Mouse (Mus musculus): Measurements from ENCODE around the gene Kcna10.

The Kcna10 gene

GRCm38 (mm10) chr3:107182756-107183155 lies at the start of gene Kcna10:
Gene Kcna10, plus strand, starts transcription at chr3:107183056.
- no peak for DNase-seq (ENCODE audit: low read depth, low spot score)

GRCm38 (mm10) chr3:107134457-107134856 lies 48.4 kb upstream of the Kcna10 start:
- no peak for DNase-seq (ENCODE audit: low read depth, low spot score)

- no peak for DNase-seq (ENCODE audit: low read depth, low spot score)
These were observed 35.7 kb upstream of the Kcna10 start for GRCm38 (mm10) chr3:107147126-107147525.

- peak; percentile 26 for DNase-seq (ENCODE audit: low read depth, low spot score)
These were observed 33.9 kb upstream of the Kcna10 start for GRCm38 (mm10) chr3:107149006-107149405.

- no peak for DNase-seq (ENCODE audit: low read depth, low spot score)
These were observed 32.4 kb upstream of the Kcna10 start for GRCm38 (mm10) chr3:107150469-107150868.

- DNase-seq (ENCODE audit: low read depth, low spot score) = no peak
These were observed 31.9 kb upstream of the Kcna10 start for GRCm38 (mm10) chr3:107150872-107151540.

GRCm38 (mm10) chr3:107153772-107154655 lies 28.8 kb upstream of the Kcna10 start:
- DNase-seq (ENCODE audit: low read depth, low spot score) = no peak

GRCm38 (mm10) chr3:107158856-107159255 lies 24.0 kb upstream of the Kcna10 start:
- no peak for DNase-seq (ENCODE audit: low read depth, low spot score)

GRCm38 (mm10) chr3:107159418-107159817 lies 23.4 kb upstream of the Kcna10 start:
- DNase-seq (ENCODE audit: low read depth, low spot score) = no peak

- DNase-seq (ENCODE audit: low read depth, low spot score) = peak; percentile 24
These were observed 23.0 kb upstream of the Kcna10 start for GRCm38 (mm10) chr3:107159859-107160324.

GRCm38 (mm10) chr3:107162741-107163140 lies 20.1 kb upstream of the Kcna10 start:
- no peak for DNase-seq (ENCODE audit: low read depth, low spot score)

- no peak for DNase-seq (ENCODE audit: low read depth, low spot score)
These were observed 13.3 kb upstream of the Kcna10 start for GRCm38 (mm10) chr3:107169552-107169951.

GRCm38 (mm10) chr3:107171964-107172363 lies 10.9 kb upstream of the Kcna10 start:
- no peak for DNase-seq (ENCODE audit: low read depth, low spot score)

GRCm38 (mm10) chr3:107172556-107172955 lies 10.3 kb upstream of the Kcna10 start:
- no peak for DNase-seq (ENCODE audit: low read depth, low spot score)

GRCm38 (mm10) chr3:107175486-107175885 lies 7.4 kb upstream of the Kcna10 start:
- no peak for DNase-seq (ENCODE audit: low read depth, low spot score)

GRCm38 (mm10) chr3:107176501-107176900 lies 6.4 kb upstream of the Kcna10 start:
- DNase-seq (ENCODE audit: low read depth, low spot score) = no peak

- DNase-seq (ENCODE audit: low read depth, low spot score) = no peak
These were observed 2.0 kb upstream of the Kcna10 start for GRCm38 (mm10) chr3:107180860-107181259.

GRCm38 (mm10) chr3:107183178-107183577 lies 322 bp downstream of the Kcna10 start:
- DNase-seq (ENCODE audit: low read depth, low spot score) = no peak

GRCm38 (mm10) chr3:107185597-107185996 lies 2.7 kb downstream of the Kcna10 start:
- no peak for DNase-seq (ENCODE audit: low read depth, low spot score)

GRCm38 (mm10) chr3:107187022-107187421 lies 4.2 kb downstream of the Kcna10 start:
- DNase-seq (ENCODE audit: low read depth, low spot score) = no peak

GRCm38 (mm10) chr3:107188226-107188899 lies 5.5 kb downstream of the Kcna10 start:
- peak; percentile 24 for DNase-seq (ENCODE audit: low read depth, low spot score)
